Mouse (Mus musculus): ENCODE results near the gene Rab5c.

The Rab5c gene

DNA sequence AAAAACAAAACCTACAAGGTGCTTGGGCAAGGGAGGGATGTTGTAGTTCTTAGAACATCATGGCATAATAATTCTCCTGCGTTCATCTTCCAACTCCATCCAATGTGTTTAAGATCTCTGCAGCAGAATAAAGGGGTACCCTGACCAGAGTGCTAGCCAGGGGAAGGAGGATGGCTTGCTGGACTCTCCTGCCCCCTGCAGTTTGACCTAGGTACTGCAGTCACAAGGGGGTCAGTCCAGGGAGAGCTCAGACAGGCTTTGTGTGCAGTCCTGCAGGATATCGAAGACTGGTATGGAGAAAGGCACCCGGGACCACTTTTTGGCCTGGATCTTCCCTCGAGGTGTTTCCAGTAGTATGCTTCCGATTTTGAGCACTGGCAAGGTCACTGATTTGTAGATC lies 43.1 kb downstream of the Rab5c start:
- DNase-seq (ENCODE audit: low spot score): peak; percentile 55

DNA sequence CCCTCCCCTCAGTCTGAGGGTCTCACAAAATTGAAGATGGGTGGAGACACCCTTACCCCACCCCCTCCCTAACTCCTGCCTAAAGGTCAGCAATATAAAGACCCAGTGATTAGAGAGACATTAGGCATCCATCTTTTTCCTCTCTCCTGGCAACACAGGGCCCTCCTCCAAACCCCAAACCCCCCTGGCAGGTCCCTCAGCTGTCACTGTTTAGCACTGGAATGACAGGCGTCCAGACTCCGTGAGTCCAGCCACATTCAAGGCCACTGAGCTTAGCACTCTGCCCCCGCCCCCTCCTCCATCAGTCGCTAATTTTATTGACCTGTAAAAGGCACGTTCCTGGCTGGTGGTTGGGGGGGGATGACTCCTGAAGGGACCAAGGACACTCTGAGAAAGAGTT lies 44.9 kb downstream of the Rab5c start:
- no peak for DNase-seq (ENCODE audit: low spot score)

DNA sequence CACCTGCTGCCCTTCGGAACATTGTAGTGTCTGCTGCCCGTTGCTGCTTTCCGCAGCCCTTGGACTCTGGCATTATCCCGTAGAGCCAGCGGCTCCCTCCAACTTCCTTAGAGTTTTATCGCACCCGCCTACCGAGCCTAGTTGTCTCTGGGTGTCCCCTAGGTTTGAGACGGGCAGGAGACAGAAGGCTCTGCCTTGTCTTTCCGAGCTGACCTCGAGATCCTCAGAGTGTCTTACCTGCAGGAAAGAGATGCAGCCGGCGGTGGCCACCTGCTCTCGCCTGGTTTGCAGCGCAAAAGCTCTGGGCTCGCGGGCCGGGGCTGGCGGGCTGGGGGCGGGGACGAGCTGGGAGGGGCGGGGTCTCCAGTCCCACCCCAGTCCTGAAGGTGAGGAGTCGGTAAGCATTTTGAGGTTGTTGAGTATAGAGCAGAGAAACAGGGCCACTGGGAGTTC lies 45.8 kb downstream of the Rab5c start, which contains the start of gene Zfp385c:
Zfp385c (minus strand) TSS at position 292 of the 453 bp plus-strand sequence.
- no peak for DNase-seq (ENCODE audit: low spot score)

DNA sequence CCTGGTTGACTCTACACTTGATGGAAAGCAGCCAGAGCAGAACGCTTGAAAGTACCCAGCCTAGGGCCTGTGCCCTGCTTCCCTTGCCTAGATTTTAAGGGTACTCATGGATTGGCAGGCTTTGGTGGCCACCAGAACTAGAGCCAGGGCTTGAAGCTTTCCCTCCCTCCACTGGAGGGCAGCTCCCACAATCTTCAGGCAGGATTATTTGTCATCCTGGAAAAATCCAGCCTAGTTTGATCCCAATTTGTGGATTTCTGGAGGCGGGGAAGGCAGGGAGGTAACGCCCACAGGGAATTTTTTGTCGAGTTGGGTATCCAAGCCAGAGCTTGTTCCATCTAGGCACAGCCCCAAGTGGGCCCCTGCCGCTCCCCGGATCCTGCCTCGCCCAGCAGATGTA lies 47.6 kb downstream of the Rab5c start:
- DNase-seq (ENCODE audit: low spot score): no peak

DNA sequence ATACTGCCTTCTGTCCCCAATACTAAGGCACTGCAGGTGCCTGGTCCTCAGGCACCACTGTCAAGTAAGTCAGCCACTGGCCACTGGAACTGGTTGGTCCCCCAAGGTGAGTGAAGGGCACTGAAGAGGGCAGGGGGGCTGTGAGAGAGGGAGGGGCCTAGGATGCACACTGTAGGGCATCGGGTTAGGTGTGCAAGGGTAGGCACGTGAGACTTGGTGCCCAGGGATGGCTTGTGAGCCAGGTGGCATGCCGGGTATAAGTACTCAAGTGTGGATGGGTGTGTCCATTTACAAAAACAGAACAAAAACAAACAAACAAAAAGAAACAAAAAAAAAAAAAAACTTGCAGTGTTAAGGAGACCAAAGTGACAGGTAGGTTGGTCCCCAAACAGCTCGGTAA lies 49.6 kb downstream of the Rab5c start:
- DNase-seq (ENCODE audit: low spot score): no peak

DNA sequence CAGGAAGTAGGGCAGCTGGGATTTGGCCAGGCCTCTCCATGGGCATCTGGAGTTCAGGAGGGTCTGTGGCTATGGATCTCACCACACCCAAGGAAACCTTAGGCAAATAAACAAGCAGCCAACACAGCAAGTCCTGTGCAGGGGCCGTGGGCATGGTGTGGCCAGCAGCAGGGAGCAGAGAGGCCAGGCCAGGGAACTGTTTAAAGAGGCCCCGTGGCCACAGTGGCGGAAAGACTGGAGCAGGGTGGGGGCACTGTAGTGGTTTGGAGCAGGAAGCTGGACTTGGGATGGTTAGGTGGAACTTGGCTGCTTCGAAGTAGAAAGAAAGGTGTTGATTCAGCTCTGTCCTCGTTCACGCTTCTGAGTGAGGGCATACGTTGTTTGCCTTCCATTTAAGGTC lies 50.8 kb downstream of the Rab5c start:
- DNase-seq (ENCODE audit: low spot score): no peak

DNA sequence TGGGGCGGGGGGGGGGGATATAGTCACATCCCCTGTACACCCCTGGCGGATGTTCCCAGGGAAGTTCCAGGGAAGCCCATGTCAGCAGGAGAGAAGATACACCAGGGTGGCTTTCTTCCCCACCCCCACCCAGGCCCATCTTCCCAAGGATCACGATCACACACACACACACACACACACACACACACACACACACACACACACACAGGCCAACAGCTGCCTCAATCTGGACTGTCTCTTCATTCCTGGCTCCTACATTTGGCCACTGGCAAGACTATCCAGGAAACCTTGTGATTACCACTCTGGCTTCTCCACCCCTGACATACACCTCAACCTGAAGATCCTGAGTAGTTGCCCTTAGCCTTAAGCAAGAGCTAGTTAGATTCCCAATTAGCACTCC lies 52.6 kb downstream of the Rab5c start:
- no peak for DNase-seq (ENCODE audit: low spot score)

DNA sequence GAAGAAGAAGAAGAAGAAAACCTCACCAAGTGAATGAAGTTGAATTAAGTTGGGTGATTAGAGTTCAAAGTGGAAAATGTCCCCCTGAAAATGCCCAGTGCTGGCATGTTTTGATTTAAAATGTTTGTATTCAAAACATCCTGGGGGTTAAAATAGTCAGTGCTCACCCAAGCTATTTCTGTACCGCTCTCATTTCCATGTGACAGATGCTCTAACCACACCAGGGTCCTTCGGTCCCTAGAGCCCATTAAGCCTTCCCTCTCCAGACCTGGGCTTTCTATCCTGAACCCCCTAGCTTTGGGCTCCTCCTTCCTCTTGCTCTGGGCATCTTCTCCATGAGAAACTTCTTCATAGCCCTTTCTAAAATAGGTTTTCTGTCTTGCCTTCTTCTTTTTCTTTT lies 53.9 kb downstream of the Rab5c start:
- no peak for DNase-seq (ENCODE audit: low spot score)

DNA sequence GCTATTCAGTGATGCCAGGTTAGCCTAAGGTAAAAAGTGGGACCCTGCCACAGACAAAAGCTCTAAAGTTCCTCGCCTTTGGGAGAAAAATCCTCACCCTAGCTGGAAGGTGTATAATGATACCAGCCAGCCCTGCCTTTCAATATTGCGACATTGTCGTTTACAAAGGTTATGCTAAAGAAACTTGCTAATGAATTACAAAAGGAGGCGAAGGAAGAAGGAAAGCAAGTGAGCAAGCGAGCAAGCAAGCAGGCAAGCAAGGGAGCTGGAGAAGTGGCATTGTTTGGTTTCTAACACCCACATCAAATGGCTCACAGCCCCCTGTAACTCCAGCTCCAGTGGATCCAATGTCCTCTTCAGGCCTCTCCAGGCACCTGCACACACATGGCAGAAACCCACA lies 55.5 kb downstream of the Rab5c start:
- no peak for DNase-seq (ENCODE audit: low spot score)

DNA sequence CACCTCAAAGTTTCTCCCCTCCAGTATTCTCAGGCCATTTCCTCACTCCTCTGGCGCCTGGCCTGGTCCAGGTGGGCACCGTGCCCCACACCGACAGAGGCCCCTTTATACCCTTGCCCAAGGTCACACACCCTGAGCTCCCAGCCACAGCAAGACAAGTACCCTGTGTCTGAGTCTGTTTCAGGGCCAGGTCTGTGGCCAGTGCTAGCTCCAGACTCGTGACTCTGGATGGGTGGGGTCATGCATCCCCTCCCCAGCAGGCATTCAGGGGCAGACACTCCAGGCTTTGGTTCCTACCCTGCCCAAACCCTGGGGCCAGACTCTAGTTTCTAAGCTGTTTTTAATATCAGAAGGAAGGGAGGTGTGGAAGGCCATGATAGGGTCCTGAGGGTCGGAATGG lies 56.2 kb downstream of the Rab5c start:
- DNase-seq (ENCODE audit: low spot score): no peak

DNA sequence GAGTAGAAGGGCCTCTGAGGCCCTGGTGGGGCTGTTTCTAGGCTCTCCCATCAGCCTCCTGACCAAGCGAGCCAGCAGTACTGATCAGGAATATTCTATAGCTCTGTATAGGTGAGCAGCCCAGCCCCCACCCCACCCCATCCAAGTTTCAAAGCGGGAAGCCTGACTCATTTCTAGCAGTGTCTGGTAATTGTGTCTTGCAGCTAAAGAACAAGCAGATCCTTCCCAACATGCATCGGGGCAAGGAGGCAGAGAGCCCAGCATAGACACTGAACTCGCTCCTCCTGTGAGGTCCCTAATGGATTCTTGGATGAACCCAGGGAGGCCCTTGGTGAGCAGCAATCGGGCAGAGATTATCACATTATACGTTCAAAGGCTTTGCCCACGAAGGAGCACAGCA lies 60.2 kb downstream of the Rab5c start:
- DNase-seq (ENCODE audit: low spot score): no peak

DNA sequence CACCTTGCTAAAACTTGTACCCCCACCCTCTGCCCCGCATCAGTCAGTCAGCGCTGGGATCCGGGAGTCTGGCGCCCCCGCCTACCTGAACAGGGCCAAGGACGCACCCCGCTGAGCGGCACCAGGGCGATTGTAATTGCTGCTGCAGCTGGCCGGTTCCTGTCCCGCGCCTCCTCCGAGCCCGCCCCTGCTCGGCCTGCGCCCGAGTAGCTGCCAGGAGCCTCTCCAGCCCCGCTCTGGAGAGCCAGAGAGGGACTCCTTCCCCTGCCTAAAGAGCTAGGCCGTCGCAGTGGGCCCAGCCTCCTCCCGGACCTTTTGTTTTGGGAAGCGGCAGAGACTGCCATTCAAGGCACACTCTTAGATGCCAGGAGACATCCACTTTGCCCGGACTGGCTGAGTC lies 64.8 kb downstream of the Rab5c start:
- no peak for DNase-seq (ENCODE audit: low spot score)

DNA sequence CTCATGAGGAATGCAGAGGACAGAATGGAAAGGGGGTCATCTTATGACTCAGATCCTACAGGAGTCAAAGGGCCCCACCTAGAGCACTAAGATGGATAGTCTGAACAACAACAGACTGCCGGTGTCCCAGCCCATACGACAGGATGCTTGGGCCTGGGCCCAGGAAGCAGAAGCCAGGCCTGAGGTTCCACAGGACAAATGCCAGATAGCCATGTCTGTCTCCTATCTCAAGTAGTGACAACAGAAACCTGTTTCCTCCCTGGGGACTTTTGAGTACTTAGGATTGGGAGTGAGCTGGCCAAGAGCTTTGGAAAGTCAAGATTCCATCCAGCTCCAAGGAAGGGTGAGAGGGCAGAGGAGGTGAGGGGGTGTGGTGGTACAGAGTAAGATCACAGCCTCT lies 66.1 kb downstream of the Rab5c start:
- DNase-seq (ENCODE audit: low spot score): no peak

DNA sequence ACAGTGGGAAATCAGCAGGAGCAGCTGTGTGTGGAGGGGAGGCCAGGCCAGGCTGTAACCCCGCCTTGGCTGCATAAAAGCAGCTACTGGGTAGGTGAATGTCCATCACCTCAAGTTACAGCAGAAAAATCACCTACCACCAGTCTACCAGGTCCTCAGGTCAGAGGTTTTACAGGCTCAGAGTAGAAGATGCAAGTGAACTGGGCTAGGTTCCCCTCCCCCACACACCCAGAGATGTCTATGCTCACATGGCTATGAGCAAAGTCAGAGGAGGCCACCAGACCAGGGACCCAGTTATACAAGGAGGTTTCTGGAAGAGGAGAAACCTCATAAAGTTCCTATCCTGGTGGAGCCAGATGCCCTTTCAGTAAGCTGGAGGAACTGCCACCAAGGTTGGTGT lies 67.0 kb downstream of the Rab5c start:
- DNase-seq (ENCODE audit: low spot score): no peak
